ENCODE assay signal across 8 mouse cellular contexts in the genomic region with DNA sequence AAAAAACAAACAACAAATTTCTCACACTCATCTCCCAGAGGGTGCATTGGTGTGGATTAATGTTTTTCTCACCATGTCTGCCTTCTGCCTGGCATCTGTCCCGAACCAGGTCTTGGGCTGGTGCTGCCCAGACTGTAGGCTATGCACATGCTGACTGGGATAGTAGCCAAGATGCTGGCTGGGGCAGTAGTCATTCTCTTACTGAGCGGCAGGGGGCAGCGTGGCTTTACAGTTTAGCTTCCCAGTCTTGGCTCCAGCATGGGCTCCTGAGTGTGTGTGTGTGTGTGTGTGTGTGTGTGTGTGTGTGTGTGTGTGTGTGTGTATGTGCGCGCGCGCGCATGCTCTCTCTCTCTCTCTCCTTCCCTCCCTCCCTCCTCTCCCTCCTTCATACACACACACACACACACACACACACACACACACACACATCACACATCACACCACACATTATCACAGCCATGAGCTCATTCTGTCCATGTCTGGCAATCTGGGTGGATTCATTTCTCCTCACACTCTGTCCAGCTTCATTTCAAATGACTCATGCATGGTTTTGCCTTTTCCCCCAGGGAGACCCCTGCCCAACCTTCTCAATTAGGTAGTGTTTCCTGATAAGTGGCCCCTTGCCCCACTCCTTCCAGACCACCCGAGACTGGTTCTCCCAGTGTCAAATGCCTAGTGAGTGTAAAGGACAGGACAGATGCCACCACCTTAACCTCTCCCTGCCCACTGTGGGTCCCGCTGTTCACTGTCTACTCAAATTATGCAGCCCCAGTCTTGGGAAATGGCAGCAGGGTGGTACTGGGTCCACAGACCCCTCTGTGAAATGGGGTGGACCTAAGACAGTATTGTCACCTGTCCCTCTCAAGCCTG. TPM values are rescaled to one million over a fixed set of nuclear protein-coding genes. Genes with fewer than 3 reads are reported as not detected.
A peak's percentile ranks its signal among the peaks of the same experiment; 100 is the strongest.
DNase-seq lines count a peak whose midpoint lies in the region; ATAC-seq and TF ChIP-seq lines count a peak whose summit lies in the region.

No protein-coding gene starts in this region.

- H3K4me2 ChIP-seq in lung, embryonic 14.5 days, result no peak overlapping the region

- H3K27ac ChIP-seq in gastrocnemius, adult 2 months, result no peak overlapping the region
- H3K27ac ChIP-seq in lung, embryonic 14.5 days (ENCODE audit: low read depth), result no peak overlapping the region

- no peaks in the 10 kb centered on the region for H3K36me3 ChIP-seq in lung, embryonic 14.5 days (ENCODE audit: insufficient read depth)

- peak; percentile 76 for TF ChIP-seq CTCF in gastrocnemius, adult 2 months (IDR thresholded peaks at IDR 0.05)
- peak; percentile 93 for TF ChIP-seq CTCF in lung, embryonic 14.5 days (IDR thresholded peaks at IDR 0.05; ENCODE audit: low read depth)

- H3K9me3 ChIP-seq in lung, embryonic 14.5 days (ENCODE audit: low read depth, low read length), result no peaks in the 10 kb centered on the region

- intact Hi-C loops in gastrocnemius, adult 2 months (cut with DNase I), result loop anchor here (1.0 kb wide), 1 partner anchor 180 kb away; no protein-coding TSS in a partner anchor

- no peak overlapping the region for H3K9ac ChIP-seq in lung, embryonic 14.5 days

- no peak overlapping the region for H3K4me3 ChIP-seq in gastrocnemius, adult 2 months
- no peak overlapping the region for H3K4me3 ChIP-seq in lung, embryonic 14.5 days (ENCODE audit: low read depth, low read length)

- 0 out of 2 replicates have a peak, but pooled peaks have one; percentile 15 for ATAC-seq in lung, embryonic 14.5 days (ENCODE audit: insufficient read depth)

- DNase-seq in 3T3-L1 (ENCODE audit: low read depth, low spot score), result peak; percentile 94
- peak; percentile 96 for DNase-seq in NIH3T3 (ENCODE audit: low read depth)
- DNase-seq in cerebellum, postnatal 36 days, result peak; percentile 88 to 92
- DNase-seq in gastrocnemius, adult 2 months, result peak; percentile 87
- peak; percentile 91 for DNase-seq in kidney, postnatal 14 days
- DNase-seq in lung, embryonic 14.5 days, result peak; percentile 93
- peak; percentile 61 for DNase-seq in retina, adult 2 months (ENCODE audit: low read depth, low spot score)
- DNase-seq in urinary bladder, adult 2 months (ENCODE audit: low spot score), result peak; percentile 63

- WGBS in lung, embryonic 14.5 days, result 19% methylated on average over 5 of the region's 10 CpGs

- H3K4me1 ChIP-seq in lung, embryonic 14.5 days (ENCODE audit: insufficient read depth), result peaks cover 6% of the 10 kb centered on the region; the same call in 1 of the 2 replicates

- H3K27me3 ChIP-seq in lung, embryonic 14.5 days (ENCODE audit: insufficient read depth, low read length), result peaks cover 44% of the 10 kb centered on the region

RNA-seq across cellular contexts. Expression of a gene that starts 3.8 kb away (rescaled TPM):
- total RNA-seq in gastrocnemius, adult 2 months (2021), result 1 to 10 TPM; 7.8 to 9.7 TPM
- polyA plus RNA-seq in lung, embryonic 14.5 days (2014; fragmentation: Nextera tagmentation; extraction: Ambion mirVana), result 1.1 and 1.5 TPM in 2 replicates
- polyA plus RNA-seq in urinary bladder, adult 2 months (2012; rRNA removed), result 11.6 and 11.7 TPM in 2 replicates

RNA-seq across cellular contexts. Expression of a gene that starts 12.4 kb away (rescaled TPM):
- not detected for total RNA-seq in gastrocnemius, adult 2 months (2021)
- polyA plus RNA-seq in lung, embryonic 14.5 days (2014; fragmentation: Nextera tagmentation; extraction: Ambion mirVana), result not detected in 2 replicates
- 0.03 TPM in 2 replicates for polyA plus RNA-seq in urinary bladder, adult 2 months (2012; rRNA removed)
